Mouse (Mus musculus) erythroblast, embryonic 14.5 days (primary cell): ENCODE data around the gene Podxl2.

ENCODE experiments used
- GATA1 ChIP-seq: IDR thresholded peaks from 2 replicates; pipeline ENCODE4 v1.6.1; 2012; ENCODE audit warnings: low read length, inconsistent platforms, mixed read lengths
- TAL1 ChIP-seq: IDR thresholded peaks from 3 replicates; pipeline ENCODE4 v1.6.1; 2012; ENCODE audit warnings: low read length, inconsistent platforms, mixed read lengths

DNA sequence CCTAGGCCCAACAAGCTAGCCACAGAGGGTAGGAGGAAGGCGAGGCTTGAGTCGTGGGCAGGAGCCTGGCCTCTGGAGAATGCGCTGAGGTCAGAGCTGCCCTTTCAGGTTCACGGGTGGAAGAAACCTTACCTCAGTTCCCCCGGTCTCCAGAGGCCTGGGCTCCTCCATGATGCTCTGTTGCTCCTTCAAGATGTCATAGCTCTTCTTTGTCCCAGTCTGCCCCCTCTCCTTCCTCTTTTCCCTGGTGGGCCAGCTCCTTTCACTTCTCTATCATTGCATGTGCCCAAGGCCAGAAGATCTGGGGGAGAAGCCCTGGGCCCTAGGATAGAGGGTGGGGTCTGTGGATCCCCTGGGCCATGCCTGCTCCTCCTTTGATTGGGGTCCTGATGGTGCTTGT lies 28.9 kb upstream of the Podxl2 start:
- TF ChIP-seq TAL1: no peak
- TF ChIP-seq GATA1: no peak
